Mouse (Mus musculus): ENCODE results near the gene Tox2. TPM values are rescaled to one million over a fixed set of nuclear protein-coding genes. Genes with fewer than 3 reads are reported as not detected.

Gene Tox2
- polyA plus RNA-seq, 1 experiment from 2014 or later, result 3.0 TPM

DNA sequence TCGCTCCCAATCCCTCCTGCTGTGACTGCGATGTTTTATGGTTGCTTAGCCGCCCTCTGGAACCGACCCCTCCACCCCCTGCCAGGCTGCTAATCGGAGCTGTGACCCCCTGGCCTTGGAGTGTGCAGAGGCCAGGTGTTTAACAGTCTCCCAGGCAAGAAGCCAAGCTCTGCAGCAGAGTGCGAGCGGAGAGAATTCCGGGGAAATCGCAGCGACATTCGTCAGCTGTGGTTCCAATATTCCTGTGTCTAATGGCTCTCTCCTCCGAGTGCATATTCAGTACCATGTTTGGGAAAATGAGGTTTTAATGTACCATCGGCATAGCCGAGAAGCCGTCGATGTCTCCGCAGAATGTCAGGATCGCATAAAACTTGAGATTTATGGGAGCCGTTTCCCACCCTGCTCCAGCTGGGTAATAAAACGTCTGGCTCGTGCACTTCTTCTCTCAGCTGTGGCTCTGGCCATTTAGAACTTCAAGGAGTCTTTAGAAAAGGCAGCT, 86.0 kb downstream of the Tox2 start:
- Histone ChIP-seq H3K36me3 (no peaks in the 10 kb centered on the region), H3K27me3 (peaks cover 25% of the 10 kb centered on the region), H3K9me3 (no peaks in the 10 kb centered on the region), H3K9ac (peak overlapping the region; percentile 44; the same call in 1 of the 2 replicates), H3K4me3 (no peak overlapping the region), H3K4me2 (peak overlapping the region; percentile 52), H3K4me1 (peaks cover 26% of the 10 kb centered on the region), H3K27ac (no peak overlapping the region)
- WGBS, result 15% methylated on average over 21 of the region's 21 CpGs
- no peak for ATAC-seq (ENCODE audit: insufficient number of reproducible peaks, insufficient read depth, low FRiP score, low TSS enrichment, low read depth)

GRCm38 (mm10) chr2:163296999-163297630, 94.2 kb downstream of the Tox2 start:
- Histone ChIP-seq H3K36me3 (no peaks in the 10 kb centered on the region), H3K27ac (no peak overlapping the region), H3K9ac (no peak overlapping the region), H3K4me2 (no peak overlapping the region), H3K4me3 (no peak overlapping the region), H3K4me1 (peaks cover 10% of the 10 kb centered on the region; the same call in 1 of the 2 replicates), H3K27me3 (peaks cover 11% of the 10 kb centered on the region; the same call in 1 of the 2 replicates), H3K9me3 (no peaks in the 10 kb centered on the region)
- no peak for ATAC-seq (ENCODE audit: insufficient number of reproducible peaks, insufficient read depth, low FRiP score, low TSS enrichment, low read depth)
- 50% methylated on average over 11 of the region's 11 CpGs for WGBS

DNA sequence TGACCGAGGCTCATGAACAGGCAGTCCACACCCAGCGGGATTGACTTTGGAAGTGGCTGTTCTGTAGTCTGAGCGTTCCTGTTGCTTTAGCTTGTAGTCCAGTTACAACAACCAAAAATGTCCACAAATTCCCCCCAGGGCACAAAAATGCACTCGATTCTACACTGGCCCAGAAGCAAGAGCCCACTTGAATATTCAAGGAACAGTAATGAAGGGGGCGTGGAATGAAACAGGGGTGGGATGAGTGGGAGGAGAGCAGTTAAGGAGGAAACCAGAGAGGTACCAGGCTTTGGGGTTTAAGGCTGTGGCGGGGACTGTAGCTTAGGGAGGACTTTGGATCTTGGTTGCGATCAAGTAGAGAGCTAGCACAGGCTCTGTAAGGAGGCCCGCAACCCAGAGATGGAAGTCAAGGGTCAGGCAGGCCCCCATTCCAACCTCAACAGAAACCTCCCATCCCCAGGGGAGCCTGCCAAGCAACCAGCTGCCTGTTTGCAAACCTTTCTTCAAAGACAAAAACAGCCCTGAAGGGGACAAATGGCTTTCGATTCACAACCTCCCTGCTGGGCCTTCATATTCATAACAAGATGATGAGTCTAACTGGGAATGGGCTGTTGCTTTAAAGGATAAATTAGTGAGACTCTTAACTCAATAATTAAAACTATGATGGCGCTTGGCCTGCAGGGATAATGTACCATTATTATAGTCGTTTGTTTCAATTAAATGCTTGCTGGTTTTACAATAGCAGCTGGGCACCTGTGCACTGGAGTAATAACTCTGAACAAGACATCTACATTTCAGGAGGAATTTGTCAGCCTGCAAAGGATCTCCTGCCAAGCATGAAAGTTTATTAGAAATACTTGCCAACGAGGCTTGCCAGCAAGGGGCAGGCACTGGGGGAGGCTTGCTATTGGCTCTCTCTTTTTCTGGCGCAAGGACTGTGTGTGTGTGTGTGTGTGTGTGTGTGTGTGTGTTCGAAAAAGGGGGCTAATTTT, 97.4 kb downstream of the Tox2 start:
- Histone ChIP-seq H3K4me1 (peaks cover 10% of the 10 kb centered on the region; the same call in 1 of the 2 replicates), H3K4me3 (no peak overlapping the region), H3K36me3 (no peaks in the 10 kb centered on the region), H3K9me3 (no peaks in the 10 kb centered on the region), H3K27me3 (peaks cover 11% of the 10 kb centered on the region; the same call in 1 of the 2 replicates), H3K4me2 (no peak overlapping the region), H3K9ac (no peak overlapping the region), H3K27ac (no peak overlapping the region)
- ATAC-seq (ENCODE audit: insufficient number of reproducible peaks, insufficient read depth, low FRiP score, low TSS enrichment, low read depth), result no peak
- 50% methylated on average over 14 of the region's 14 CpGs for WGBS

DNA sequence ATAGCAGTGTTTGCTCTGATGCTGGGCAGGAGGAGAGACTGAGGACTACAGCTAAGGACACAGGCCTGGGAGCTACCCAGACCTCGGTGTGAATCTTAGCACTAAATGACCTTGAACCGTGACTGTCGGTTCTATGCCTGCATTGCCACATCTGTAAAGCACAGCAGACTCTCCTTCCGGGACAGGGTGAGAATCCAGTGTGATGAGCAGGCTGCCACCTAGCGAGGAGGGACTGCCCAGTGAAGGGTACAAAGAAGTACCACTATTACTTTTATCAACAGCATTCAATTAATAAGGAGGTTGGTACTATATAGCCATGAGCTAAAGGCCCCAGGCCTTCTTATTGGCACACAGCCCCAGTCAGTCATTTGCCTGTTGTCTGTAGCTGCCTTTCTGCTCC, 98.7 kb downstream of the Tox2 start:
- no peak overlapping the region for H3K9ac ChIP-seq
- H3K27ac ChIP-seq, result no peak overlapping the region
- H3K4me3 ChIP-seq, result no peak overlapping the region
- no peaks in the 10 kb centered on the region for H3K9me3 ChIP-seq
- H3K27me3 ChIP-seq, result peaks cover 11% of the 10 kb centered on the region; the same call in 1 of the 2 replicates
- H3K36me3 ChIP-seq, result no peaks in the 10 kb centered on the region
- no peak for ATAC-seq (ENCODE audit: insufficient number of reproducible peaks, insufficient read depth, low FRiP score, low TSS enrichment, low read depth)
- peaks cover 10% of the 10 kb centered on the region; the same call in 1 of the 2 replicates for H3K4me1 ChIP-seq
- WGBS, result 68% methylated on average over 5 of the region's 5 CpGs
- H3K4me2 ChIP-seq, result no peak overlapping the region

GRCm38 (mm10) chr2:163303037-163303436, 100.1 kb downstream of the Tox2 start:
- Histone ChIP-seq H3K27ac (no peak overlapping the region), H3K4me2 (no peak overlapping the region), H3K4me1 (0 out of 2 replicates have a peak, but pooled peaks cover 4% of the 10 kb centered on the region), H3K9me3 (no peaks in the 10 kb centered on the region), H3K4me3 (no peak overlapping the region), H3K9ac (no peak overlapping the region), H3K36me3 (no peaks in the 10 kb centered on the region), H3K27me3 (peaks cover 11% of the 10 kb centered on the region; the same call in 1 of the 2 replicates)
- 63% methylated on average over 9 of the region's 9 CpGs for WGBS
- no peak for ATAC-seq (ENCODE audit: insufficient number of reproducible peaks, insufficient read depth, low FRiP score, low TSS enrichment, low read depth)

GRCm38 (mm10) chr2:163309376-163309775, 106.5 kb downstream of the Tox2 start:
- no peak overlapping the region for H3K4me2 ChIP-seq
- H3K9ac ChIP-seq, result no peak overlapping the region
- no peaks in the 10 kb centered on the region for H3K4me1 ChIP-seq
- H3K9me3 ChIP-seq, result no peaks in the 10 kb centered on the region
- no peak for ATAC-seq (ENCODE audit: insufficient number of reproducible peaks, insufficient read depth, low FRiP score, low TSS enrichment, low read depth)
- no peak overlapping the region for H3K27ac ChIP-seq
- H3K36me3 ChIP-seq, result no peaks in the 10 kb centered on the region
- H3K27me3 ChIP-seq, result no peaks in the 10 kb centered on the region
- WGBS, result 85% methylated on average over 17 of the region's 17 CpGs
- no peak overlapping the region for H3K4me3 ChIP-seq

DNA sequence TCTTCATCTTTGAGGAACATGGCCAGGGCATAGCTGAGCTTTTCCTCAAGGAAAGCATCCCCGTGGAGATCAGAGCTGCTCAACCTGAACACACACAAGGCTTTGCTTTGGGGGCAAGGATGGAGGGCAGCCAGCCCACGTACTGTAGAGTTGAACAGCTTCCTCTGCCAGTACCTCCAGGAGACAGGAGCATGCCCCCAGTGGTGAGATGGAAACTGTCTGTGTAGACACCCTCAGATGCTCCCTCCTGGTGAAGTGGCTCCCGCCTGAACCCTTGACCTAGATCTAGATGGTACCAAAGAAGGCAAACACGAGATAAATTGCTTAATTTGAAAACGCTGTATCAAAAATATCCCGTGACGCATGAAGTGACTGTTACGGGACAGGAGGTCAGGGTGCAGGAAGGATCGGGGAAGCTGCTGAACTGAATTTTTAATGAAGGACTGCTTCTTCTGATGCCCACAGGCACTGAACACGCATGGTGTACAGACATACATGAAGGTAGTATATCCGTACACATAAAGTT, 107.3 kb downstream of the Tox2 start:
- ATAC-seq (ENCODE audit: insufficient number of reproducible peaks, insufficient read depth, low FRiP score, low TSS enrichment, low read depth), result no peak
- Histone ChIP-seq H3K4me3 (no peak overlapping the region), H3K27me3 (no peaks in the 10 kb centered on the region), H3K36me3 (no peaks in the 10 kb centered on the region), H3K27ac (no peak overlapping the region), H3K9ac (no peak overlapping the region), H3K4me2 (no peak overlapping the region), H3K9me3 (no peaks in the 10 kb centered on the region), H3K4me1 (no peaks in the 10 kb centered on the region)
- WGBS, result 79% methylated on average over 11 of the region's 11 CpGs

- no peak for ATAC-seq (ENCODE audit: insufficient number of reproducible peaks, insufficient read depth, low FRiP score, low TSS enrichment, low read depth)
- Histone ChIP-seq H3K4me3 (no peak overlapping the region), H3K36me3 (no peaks in the 10 kb centered on the region), H3K4me1 (no peaks in the 10 kb centered on the region), H3K9me3 (no peaks in the 10 kb centered on the region), H3K9ac (no peak overlapping the region), H3K4me2 (no peak overlapping the region), H3K27ac (no peak overlapping the region), H3K27me3 (peaks cover 12% of the 10 kb centered on the region)
- WGBS, result 77% methylated on average over 4 of the region's 4 CpGs
These were observed 114.4 kb downstream of the Tox2 start for GRCm38 (mm10) chr2:163317281-163317680.

GRCm38 (mm10) chr2:163318777-163319176, 115.9 kb downstream of the Tox2 start:
- Histone ChIP-seq H3K36me3 (no peaks in the 10 kb centered on the region), H3K9ac (no peak overlapping the region), H3K9me3 (no peaks in the 10 kb centered on the region), H3K27me3 (peaks cover 22% of the 10 kb centered on the region), H3K4me3 (no peak overlapping the region), H3K4me1 (no peaks in the 10 kb centered on the region), H3K4me2 (no peak overlapping the region), H3K27ac (no peak overlapping the region)
- 85% methylated on average over 3 of the region's 3 CpGs for WGBS
- no peak for ATAC-seq (ENCODE audit: insufficient number of reproducible peaks, insufficient read depth, low FRiP score, low TSS enrichment, low read depth)

DNA sequence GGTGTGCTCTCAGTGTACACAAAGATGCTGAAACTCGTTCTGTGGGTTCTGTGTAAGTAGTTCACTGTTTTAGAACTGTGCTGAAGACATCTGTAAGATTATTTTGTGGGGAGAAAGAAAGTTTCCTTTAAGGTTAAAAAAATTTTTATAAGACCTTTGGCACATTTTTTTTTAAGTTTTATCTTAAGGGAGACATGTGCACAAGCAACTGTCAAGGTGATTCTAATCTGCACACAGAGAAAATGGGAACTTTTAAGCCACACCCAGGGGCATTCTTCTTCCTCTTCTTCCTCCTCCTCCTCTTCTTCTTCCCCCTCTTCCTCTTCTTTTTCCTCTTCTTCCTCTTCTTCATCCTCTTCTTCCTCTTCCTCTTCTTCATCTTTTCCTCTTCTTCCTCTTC, 120.2 kb downstream of the Tox2 start:
- no peak for ATAC-seq (ENCODE audit: insufficient number of reproducible peaks, insufficient read depth, low FRiP score, low TSS enrichment, low read depth)
- no peak overlapping the region for H3K9ac ChIP-seq
- no peak overlapping the region for H3K4me3 ChIP-seq
- H3K36me3 ChIP-seq, result no peaks in the 10 kb centered on the region
- H3K27ac ChIP-seq, result no peak overlapping the region
- H3K4me1 ChIP-seq, result no peaks in the 10 kb centered on the region
- H3K9me3 ChIP-seq, result no peaks in the 10 kb centered on the region
- H3K4me2 ChIP-seq, result no peak overlapping the region
- peaks cover 22% of the 10 kb centered on the region for H3K27me3 ChIP-seq
- WGBS, result 20% methylated on average over 1 of the region's 1 CpGs

GRCm38 (mm10) chr2:163330742-163331141, 127.8 kb downstream of the Tox2 start:
- H3K9ac ChIP-seq, result no peak overlapping the region
- no peak overlapping the region for H3K27ac ChIP-seq
- peaks cover 13% of the 10 kb centered on the region for H3K4me1 ChIP-seq
- peaks cover 23% of the 10 kb centered on the region for H3K27me3 ChIP-seq
- no peak for ATAC-seq (ENCODE audit: insufficient number of reproducible peaks, insufficient read depth, low FRiP score, low TSS enrichment, low read depth)
- no peak overlapping the region for H3K4me3 ChIP-seq
- 23% methylated on average over 7 of the region's 7 CpGs for WGBS
- no peak overlapping the region for H3K4me2 ChIP-seq
- no peaks in the 10 kb centered on the region for H3K36me3 ChIP-seq
- H3K9me3 ChIP-seq, result no peaks in the 10 kb centered on the region

Measured in embryonic facial prominence, embryonic 13.5 days (tissue).